Mouse (Mus musculus) cerebellum, postnatal 4 days (tissue): ENCODE measurements around the gene Tmprss4.

Experiments used
- DNase-seq, 2 experiments: peaks; one replicate each; pipeline ENCODE4 v3.0.0; 2022; ENCODE audit warnings: low spot score in 2 of 2, mixed read lengths in 1 of 2

Gene Tmprss4

GRCm38 (mm10) chr9:45203797-45204410, at the start of gene Tmprss4:
Gene Tmprss4, minus strand, starts transcription at chr9:45204092.
- no peak for DNase-seq

DNA sequence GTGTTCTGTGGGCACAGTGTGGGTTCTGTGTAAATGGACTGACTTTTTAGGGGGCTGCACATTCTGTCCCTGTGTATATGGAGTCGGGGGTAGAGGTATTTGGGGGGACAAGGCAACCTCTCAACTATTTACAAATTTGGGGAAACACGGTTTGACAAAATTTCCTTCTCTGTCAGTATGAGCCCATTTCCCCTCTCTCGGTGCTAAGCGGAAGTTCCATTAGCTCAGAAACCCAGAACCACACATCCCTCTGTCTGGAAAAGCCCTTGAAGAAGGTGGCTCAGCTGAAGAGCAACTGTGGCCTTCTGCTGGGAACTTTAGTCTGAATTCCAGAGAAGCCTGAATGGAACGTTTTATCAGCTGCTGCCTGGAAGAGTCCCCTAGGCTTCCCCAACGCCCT, 48.5 kb upstream of the Tmprss4 start:
- DNase-seq, result no peak

DNA sequence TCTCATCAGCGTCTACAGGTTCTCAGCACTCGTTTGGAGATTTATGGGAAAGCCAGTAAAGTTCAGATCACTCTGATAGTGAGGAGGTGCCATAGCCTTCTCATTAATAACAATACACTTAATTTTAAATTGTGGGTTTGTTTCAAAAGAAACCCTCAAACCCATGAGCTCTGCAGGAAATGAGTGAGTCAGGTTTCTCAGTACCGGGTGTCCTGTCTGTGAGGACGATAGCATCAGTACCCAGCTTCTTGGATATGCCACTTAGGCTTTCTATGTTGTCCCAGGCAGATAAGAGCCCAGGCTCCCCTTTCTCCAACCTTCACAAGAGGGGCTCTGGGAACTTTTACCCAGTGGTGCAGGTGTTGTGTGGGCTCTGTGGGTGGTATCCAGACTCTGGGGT, 48.1 kb upstream of the Tmprss4 start:
- DNase-seq, result no peak

DNA sequence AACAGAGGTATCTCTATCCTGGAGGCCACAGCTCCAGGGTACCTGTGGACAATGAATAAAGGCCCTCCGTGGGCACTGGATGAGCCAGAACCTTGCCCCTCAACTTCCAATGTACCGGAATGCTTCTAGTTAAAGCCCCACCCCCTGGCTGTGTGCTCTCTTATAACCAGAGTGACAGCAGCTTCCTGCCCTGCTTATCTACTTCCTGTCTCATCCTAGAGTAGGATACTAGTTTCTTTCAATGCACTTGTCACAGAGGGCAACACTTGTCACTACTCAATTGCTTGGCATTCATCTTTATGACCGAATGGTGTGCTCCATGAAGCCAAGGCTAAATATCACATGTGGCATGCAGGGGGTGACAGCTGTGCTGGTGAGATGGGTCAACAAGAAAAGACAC, 47.4 kb upstream of the Tmprss4 start:
- no peak for DNase-seq

- no peak for DNase-seq
Measured at GRCm38 (mm10) chr9:45250306-45250705, 46.4 kb upstream of the Tmprss4 start.

DNA sequence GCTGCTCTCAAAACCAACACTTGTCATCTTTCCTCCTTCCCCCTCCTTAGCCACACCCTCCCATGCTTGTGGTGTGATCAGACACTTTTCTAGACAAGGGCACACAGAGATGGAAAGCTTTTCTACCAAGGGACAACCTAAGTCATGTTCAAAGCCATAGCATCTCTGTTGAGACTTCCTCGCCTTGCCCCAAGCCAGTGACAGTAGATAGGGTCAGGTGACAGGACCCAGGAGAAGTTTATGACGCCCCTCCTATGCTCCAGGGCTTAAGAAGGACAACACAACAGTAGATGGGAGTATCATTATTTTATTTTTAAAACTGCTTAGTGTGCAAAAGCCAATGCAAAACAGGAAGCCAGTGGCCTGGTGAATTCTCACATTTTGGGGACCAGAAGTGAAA, 43.6 kb upstream of the Tmprss4 start:
- DNase-seq, result no peak

DNA sequence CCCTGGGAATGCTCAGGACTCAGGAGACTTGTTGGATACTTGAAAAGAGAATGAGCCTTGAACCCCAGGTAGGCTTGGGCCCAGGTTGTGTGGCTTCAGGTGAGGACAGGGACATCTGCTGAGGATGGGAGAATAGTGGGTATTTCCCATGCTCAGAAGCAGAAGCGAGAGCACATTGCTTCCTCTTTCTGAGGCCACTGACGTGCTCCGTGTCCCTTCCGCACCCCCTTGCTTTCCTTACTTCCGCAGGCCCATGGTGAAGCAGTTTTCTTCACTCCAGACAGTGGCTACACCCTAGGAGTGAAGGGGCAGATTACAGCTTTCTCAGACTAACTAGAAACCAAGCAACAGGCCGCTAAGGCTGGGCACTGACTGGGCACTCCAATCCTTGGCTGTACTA, 42.2 kb upstream of the Tmprss4 start:
- no peak for DNase-seq

- DNase-seq, result no peak
Measured at GRCm38 (mm10) chr9:45245432-45245831, 41.5 kb upstream of the Tmprss4 start.

GRCm38 (mm10) chr9:45241397-45241796, 37.5 kb upstream of the Tmprss4 start:
- no peak for DNase-seq

GRCm38 (mm10) chr9:45236744-45237143, 32.9 kb upstream of the Tmprss4 start:
- no peak for DNase-seq

GRCm38 (mm10) chr9:45235668-45236227, 31.9 kb upstream of the Tmprss4 start:
- DNase-seq, result no peak

- DNase-seq, result no peak
Measured at GRCm38 (mm10) chr9:45229359-45229758, 25.5 kb upstream of the Tmprss4 start.

- DNase-seq, result peak; percentile 91 to 94
Measured at GRCm38 (mm10) chr9:45221567-45221966, 17.7 kb upstream of the Tmprss4 start.

DNA sequence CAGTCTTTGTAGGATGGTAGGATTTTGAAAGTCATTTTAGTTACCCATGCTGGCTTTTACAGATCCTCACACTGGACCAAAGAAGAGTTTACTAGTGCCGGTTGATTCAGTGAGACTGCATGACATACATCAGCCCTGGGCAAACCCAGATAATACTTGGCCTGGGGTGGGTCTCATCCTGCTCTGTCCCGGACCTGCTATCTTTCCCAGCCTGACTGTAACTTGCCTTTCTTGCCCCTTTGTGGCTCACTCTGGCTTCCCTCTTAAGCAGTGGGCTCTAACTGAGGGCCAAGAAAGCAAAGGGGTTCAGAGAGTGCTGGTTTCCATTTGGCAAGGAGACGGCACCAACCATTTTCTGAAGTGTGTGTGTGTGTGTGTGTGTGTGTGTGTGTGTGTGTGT, 15.8 kb upstream of the Tmprss4 start:
- DNase-seq, result no peak

DNA sequence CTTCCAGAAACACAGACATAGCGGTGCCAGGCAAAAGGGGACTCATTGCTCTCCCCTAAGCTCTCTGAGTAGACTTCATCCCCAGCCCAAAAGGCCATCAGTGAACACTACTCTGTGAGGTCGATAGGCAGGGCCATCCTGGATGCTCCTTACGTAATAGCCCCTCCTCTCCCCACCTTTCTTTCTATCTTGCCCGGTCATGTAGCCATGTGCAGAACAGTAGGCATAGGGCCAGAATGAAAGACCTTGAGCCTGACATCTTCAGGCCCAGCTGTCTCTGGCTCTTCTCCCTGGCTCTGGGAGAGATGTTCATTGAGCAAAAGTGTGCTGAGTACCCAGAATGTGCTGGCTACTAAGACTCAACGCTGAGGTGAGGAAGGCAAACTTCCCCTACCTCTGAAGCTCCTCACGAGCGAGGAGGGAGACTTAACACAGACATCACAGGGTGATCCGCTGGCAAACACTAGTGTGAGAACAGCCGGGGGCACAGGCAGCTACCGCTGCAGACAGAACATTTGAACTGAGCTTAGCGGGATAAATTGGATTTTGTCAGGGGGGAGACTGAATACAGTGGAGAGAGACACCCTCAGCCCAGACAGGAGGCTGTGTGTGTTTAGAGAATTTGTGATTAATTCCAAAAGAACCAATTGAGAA, 11.8 kb upstream of the Tmprss4 start:
- DNase-seq, result no peak

DNA sequence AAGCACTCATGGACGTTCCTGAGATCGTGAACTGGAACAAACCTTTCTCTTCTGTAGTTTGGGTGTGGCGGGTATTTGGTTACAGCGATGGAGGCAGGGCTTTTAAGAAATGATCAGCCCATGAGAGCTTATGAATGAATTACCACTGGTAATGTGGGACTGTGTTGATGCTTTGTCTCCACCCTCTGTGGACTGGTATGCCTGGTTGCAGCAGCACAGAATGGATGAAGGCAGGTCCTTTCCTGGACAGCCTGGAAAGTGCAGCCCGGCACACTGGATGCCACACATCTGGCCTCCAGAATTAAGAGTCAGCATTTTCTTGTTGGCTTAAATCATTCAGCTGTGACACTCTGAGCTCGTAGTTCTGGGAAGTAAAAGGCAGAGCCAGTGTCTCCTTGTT, 8.1 kb upstream of the Tmprss4 start:
- DNase-seq, result no peak

DNA sequence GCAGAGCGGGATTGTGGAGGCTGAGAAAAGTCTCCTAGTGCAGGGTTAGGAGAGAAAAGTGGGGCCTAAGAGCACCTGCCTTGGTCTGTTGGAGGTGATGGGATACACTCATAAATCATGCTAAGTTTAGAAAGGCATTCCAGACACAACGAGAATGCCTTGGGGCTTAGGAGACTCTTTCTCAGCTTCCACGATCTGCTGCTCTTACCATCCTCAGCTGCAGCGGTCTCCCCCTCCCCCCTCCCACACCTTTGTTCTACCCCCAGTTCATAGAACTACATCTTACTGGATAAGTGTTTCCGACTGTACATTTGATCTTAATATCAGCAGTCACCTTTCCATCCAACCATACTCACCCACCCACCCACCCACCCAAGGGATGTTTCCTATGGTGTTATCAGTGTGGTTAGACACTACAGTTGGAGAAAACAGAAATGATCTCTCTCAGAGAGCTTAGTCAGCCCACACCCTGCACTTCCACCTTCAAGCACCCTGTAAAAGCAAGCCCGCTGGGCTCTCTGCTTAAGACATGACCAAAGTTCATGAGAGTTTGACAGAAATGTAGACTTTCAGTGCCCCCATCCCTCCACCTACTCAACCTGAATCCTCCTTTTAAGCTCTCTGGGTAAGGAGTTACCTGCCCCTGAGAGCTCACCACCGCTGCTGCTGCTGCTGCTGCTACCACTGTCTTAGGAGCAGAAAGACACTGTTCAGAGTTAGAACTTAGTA, 3.3 kb upstream of the Tmprss4 start:
- DNase-seq, result no peak

DNA sequence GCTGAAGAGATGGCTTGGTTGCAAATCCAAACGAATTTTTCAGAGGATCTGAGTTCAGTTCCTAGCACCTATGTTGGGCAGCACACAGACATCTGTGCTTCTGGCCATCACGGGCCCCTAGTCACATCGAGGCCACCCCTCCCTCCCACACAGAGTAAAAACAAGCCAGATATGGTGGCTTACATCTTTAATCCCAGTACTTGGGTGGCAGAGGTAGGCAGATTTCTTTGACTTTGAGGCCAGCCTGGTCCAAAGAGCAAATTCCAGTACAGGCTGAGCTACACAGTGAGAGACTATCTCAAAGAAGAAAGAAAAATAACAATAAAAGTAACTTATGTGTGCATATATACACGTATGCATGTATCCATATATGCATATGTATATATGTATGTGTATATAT, 2.2 kb upstream of the Tmprss4 start:
- DNase-seq, result no peak

GRCm38 (mm10) chr9:45205143-45205542, 1.3 kb upstream of the Tmprss4 start:
- DNase-seq, result no peak

DNA sequence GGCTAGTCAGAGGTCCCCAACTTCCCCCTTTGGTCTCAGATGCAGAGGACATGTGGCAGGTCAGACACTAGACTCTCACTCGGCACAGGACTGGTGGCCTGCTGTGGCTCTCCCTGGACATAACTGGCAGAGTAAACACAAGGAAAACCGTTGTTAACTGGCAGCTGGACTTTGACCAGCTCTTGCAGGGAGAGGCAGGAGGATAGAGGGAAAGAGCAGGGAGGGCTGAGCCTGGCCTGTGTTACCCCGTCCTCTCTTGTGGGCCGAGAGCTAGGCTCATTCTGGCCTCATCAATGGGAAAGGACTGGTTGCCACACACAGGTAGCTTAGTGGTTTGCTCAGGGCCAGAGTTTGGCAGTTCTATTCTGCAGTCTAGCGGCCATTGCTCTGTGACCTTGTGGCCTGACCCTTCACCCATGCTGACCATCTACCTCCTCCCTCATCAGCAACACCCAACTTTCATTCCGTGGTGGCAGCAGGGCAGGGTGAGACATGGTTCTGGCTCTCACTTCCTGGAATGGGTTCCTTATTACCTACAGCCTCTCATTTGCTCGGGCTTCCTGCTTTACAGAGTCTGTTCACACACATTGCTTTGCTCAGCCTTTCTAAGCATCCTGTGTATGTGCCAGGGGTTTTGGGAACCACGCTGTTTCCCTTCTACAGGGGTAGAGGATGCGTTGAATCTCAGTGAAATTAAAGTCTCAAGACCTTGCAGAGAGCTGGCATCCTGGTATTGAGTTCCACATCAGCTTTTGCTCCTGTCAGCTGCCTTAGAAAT, 1.7 kb downstream of the Tmprss4 start:
- DNase-seq, result no peak

DNA sequence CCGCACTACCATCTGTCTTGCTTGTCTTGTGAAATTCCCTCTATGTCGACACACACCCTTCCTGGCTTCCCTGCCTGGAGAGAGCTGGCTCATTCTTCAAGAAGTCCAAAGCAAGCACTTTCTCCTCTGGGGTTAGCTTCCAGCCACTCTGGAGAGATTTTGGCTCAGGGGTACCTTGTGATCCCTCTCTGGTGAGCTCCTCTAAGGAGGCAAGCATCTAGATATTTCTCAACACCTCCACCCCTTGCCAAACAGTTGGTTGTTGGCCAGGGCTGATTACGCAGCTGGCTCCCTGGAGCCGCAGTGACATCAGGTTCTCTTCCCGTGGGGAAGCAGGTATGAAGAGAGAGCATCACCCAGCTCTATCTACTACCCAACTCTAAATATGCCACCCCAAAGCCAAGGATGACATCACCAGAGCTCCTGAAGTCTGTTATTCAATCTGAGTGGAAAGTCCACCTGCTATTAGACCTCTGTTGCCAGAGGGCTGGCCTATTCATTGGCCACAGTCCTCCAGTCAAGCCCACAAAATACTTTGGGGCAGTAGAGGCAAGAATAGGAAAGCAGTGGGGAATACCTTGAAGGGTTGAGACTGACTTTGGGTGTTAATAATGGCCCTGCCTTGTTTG, 2.5 kb downstream of the Tmprss4 start:
- DNase-seq, result no peak

DNA sequence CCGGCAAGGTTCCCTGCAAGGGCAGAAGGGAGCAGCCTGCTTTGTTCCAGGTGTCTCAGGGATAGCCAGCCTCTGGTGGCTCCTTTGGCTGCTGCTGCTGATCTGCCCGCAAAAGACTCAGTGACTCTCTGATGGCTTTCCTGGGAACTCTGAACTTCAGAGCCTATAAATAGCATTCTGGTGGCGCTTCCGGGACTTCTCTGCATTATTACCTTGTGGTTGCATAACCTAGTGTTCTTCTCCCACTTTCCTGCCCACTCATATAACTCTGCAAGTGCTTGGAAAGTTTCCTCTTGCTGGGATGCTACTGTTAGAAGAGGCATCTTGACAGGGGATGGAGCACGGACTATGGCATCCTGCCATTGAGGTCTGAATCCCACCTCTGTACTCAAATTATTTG, 6.3 kb downstream of the Tmprss4 start:
- no peak for DNase-seq
